Mouse (Mus musculus): ENCODE measurements around the gene Fpr3. TPM values are rescaled to one million over a fixed set of nuclear protein-coding genes. Genes with fewer than 3 reads are reported as not detected.
A peak's percentile ranks its signal among the peaks of the same experiment; 100 is the strongest.
"Not testable (repeated sequence)": the region's sequence is repeated elsewhere in the genome, so short reads cannot be mapped to it uniquely, and the experiment has no call there.

The Fpr3 gene
- total RNA-seq (2021) = not detected

DNA sequence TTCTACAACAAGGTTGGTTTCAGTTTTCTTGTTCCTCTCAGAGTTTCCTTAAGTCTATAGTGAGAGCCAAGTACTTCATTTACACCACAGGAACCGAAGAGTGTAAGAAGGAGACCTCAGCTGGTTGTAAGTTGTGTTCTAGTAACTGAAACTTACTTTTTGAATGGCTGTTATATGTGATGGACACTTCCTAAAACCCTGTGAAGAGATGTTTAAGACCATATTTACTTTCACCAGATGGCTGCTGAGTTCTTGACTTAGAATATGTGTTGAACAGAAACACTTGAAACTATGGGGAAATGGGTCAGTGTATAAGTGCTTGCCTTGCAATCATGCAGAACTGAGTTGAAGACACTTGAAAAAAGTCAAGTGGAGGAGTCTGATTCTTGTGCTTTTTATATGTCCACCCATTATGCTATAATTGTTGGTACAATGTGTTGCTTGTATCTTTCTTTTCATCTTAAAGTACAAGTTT lies at the start of gene Fpr3, which contains the start of gene Fpr2:
TSS of gene Fpr3 (plus strand) at position 79 of the 475 bp plus-strand sequence.
TSS of gene Fpr2 (plus strand) at position 51 of the 475 bp plus-strand sequence.
- no peak for DNase-seq

DNA sequence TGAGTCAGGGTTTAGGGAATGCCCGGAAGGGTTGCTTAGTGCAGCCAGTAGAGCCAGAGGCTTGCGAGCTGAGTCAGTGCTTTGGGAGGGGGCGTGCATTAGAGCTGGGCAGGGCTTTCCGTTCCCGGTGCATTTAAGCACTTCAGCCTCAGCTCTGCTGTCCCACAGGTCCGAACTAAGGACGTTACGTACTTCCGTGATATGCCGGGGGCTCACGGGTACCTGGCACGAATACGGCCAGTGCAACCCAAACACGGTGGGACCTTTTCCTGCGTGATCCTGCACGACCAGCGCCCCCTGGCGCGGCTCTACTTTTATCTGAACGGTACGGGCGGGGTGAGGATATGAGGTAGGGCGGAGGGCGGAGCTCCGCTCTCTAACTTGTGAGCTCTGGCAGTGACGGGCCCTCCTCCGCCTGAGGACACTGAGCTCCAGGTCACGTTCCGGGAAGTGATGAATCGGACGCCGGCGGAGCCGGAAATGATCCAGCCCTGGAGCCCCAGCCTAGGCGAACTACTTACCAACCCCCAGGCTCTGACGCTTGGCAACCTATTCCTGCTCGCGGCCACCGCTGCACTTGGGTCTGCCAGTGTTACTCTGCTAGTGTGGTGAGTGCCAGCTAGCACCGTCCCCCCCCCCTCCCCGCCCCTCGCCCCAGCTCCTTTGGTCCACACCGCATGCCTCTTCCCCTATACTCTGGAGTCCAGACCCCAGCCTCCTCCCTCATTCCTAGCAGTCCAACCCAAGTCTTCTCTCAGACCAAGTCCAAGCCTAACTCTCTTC lies 49.5 kb upstream of the Fpr3 start:
- DNase-seq = peak; percentile 95 to 96

- no peak for DNase-seq
These were observed 48.4 kb upstream of the Fpr3 start for GRCm38 (mm10) chr17:17839276-17839675.

- no peak for DNase-seq
These were observed 46.9 kb upstream of the Fpr3 start for GRCm38 (mm10) chr17:17840796-17841195.

GRCm38 (mm10) chr17:17843534-17844261 lies 44.0 kb upstream of the Fpr3 start:
- DNase-seq = no peak

DNA sequence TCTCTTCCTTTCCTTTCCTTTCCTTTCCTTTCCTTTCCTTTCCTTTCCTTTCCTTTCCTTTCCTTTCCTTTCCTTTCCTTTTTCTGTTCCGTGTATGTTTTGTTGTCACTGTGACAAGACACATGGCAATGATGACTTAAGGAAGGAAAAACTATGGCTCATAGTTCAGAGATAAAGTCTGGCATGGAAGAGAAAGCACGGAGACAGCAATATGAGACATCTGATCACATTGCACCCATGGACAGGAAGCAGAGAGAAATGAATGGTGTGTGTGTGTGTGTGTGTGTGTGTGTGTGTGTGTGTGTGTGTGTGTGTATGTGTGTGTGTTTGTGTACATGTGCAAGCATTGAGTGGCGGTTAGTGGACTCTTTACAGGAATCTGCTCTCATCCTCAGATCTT lies 43.0 kb upstream of the Fpr3 start:
- DNase-seq = not testable (repeated sequence)

- no peak for DNase-seq
These were observed 42.2 kb upstream of the Fpr3 start for GRCm38 (mm10) chr17:17845187-17846027.

GRCm38 (mm10) chr17:17848988-17849387 lies 38.7 kb upstream of the Fpr3 start:
- DNase-seq = no peak

DNA sequence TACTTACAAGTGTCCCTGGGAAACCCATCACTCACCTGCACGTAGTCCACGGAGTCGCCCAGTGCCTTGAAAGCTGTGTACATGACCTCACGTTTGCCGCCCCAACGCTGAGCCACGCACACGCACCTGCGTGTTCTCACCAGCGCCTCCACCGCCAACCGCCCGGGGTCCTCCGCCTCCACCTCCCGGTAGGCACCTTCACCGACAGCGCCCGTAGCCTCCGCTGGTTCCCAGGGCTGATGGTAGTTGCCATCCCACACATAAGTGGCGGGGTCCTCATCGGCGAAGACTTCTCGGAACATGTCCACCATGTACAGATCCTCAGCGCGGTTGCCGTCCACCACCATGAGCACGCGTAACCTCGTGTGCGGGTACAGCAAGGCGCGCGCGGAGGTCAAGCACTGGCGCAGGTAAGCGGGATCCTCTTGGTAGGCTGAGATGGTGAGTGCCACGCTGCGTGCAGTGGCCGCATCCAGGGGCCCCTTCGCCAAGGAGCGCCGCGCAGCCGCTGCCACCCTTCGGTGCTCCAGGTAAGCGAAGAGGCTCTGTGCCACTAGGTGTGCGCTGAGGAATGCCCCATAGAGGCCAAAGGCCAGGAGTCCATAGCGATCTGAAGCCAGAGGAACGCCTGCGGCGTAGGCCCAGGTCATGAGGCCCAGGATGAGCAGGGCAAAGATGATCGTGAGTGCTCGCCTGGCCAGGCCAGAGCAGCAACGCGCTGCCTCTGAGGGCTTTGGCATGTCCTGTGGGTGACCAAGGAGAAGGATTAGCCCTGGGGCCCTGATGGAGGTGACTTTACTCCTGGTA lies 37.5 kb upstream of the Fpr3 start:
- DNase-seq = no peak

DNA sequence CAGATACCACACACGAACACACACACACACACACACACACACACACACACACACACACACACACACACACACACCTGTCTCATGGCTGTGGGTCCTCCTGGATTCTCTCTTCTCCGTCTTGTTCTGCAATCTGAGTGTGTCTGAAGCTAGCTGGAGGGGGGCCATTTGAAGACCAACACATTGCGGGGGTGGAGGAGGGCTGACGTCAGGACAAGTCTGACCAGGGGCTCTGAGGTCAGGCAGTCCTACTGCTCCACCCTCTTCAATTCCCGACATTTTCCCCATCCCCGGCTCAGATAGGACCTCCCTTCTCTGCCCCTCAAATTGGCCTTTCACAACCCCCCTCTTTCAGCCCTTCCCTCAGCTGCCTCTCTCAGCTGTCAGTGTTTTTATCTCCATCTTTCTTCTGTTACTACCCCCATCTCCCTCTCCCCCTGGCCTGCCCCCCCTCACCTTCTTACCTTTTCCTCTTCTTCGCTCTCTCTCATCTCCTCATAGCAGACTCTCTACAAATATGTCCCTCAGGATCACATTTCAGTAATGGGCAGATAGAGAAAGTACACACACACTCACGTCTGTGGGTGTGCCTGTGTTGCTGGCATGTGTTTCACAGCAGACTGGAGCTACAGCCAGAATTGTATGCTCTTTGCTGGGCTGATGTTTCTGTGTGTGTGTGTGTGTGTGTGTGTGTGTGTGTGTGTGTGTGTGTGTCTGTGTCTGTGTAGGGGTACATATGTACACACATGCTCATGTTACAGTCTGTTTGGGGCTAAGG lies 32.4 kb upstream of the Fpr3 start, which contains the start of gene Has1:
TSS of gene Has1 (minus strand) at position 142 of the 775 bp plus-strand sequence.
- no peak for DNase-seq

GRCm38 (mm10) chr17:17856612-17857011 lies 31.0 kb upstream of the Fpr3 start:
- no peak for DNase-seq

DNA sequence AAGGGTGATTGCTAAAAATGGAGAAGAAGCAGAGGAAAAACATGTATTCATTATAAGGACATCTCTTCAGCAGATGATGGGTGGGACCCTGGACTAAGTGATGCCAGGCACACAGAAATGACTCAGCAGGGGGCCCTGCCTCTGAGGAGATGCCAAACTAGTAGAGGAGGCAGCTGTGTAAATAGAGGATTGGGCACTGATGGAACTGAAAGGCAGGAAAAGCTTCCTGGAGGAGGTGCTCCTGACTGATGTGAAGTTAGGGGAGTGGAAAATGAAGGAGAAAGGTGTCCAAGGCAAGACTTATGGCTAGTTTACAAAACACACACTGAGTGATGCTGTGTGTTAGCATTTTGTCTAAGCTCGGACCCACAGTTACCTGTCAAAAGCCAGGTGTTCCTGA lies 30.2 kb upstream of the Fpr3 start:
- DNase-seq = no peak

GRCm38 (mm10) chr17:17860110-17860509 lies 27.5 kb upstream of the Fpr3 start:
- no peak for DNase-seq

GRCm38 (mm10) chr17:17862360-17862759 lies 25.3 kb upstream of the Fpr3 start:
- no peak for DNase-seq

DNA sequence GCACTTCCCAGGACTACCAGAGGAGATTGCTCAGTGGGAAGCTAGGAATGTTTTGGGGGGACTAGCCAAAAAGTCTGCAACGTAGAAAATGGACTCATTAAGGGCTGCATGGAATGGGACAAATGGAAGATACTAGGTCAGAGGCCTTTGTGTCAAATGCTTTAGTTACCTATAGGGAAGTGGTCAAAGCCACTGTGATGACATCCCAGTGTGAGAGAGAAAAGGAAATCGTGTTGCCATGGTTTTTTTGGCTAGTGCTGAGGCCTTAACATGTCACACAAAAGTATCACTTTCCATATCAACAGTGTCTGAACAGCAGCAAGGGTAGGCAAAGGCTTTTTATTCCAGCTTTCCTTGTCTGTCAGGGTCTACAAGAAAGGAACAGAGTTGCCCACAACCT lies 22.5 kb upstream of the Fpr3 start:
- DNase-seq = no peak

GRCm38 (mm10) chr17:17866801-17867469 lies 20.7 kb upstream of the Fpr3 start:
- DNase-seq = peak in 1 of 2 experiments; percentile 8

GRCm38 (mm10) chr17:17870892-17871550 lies 16.6 kb upstream of the Fpr3 start:
- no peak for DNase-seq

- no peak for DNase-seq
These were observed 16.0 kb upstream of the Fpr3 start for GRCm38 (mm10) chr17:17871697-17872096.

- no peak for DNase-seq
These were observed 8.3 kb upstream of the Fpr3 start for GRCm38 (mm10) chr17:17879347-17879746.

DNA sequence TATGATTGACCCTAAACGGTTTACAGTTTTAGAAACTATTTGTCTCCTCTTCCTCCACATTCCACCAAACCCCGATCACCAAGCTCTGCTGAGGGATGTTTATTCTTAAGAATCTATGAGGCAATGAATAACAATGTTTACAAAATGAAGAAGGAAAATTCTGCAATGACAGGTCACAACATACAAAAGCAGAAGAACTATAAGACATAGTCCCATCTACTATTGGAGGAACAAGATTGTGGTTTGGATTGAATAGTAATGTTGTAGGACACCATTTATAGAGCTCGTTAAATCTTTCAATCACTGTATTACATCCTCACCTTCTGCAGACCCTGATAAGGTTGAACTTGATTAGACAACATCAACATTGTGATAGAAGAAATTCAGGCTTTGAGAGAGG lies 5.0 kb upstream of the Fpr3 start:
- no peak for DNase-seq
